Mouse (Mus musculus) limb, embryonic 15.5 days (tissue): ENCODE data around the gene Zgrf1. TPM values are rescaled to one million over a fixed set of nuclear protein-coding genes. Genes with fewer than 3 reads are reported as not detected.

Experiments used
- ATAC-seq: fragments of 200-750 bp; cut with Nextera tagmentation; 2 replicates; pipeline ENCODE4 v1.8.0; 2017; ENCODE audit warnings: low read depth, moderate TSS enrichment; ENCODE audit not compliant: insufficient number of reproducible peaks, low FRiP score, low TSS enrichment
- H3K27ac ChIP-seq: fragments of 300-500 bp; sonication (generic); 2 replicates; pipeline ENCODE4 v1.5.1; 2015; ENCODE audit warnings: moderate library complexity, mild to moderate bottlenecking, inconsistent platforms
- H3K27me3 ChIP-seq: fragments of 300-500 bp; sonication (generic); 2 replicates; pipeline ENCODE4 v1.6.1; 2015; ENCODE audit warnings: inconsistent platforms
- H3K36me3 ChIP-seq: fragments of 300-500 bp; sonication (generic); 2 replicates; pipeline ENCODE4 v1.6.1; 2015; ENCODE audit warnings: inconsistent platforms
- H3K4me1 ChIP-seq: fragments of 300-500 bp; sonication (generic); 2 replicates; pipeline ENCODE4 v1.6.1; 2015; ENCODE audit warnings: inconsistent platforms
- H3K4me2 ChIP-seq: fragments of 300-500 bp; sonication (generic); 2 replicates; pipeline ENCODE4 v1.6.1; 2015; ENCODE audit warnings: mild to moderate bottlenecking, inconsistent platforms
- H3K4me3 ChIP-seq: fragments of 300-500 bp; sonication (generic); 2 replicates; pipeline ENCODE4 v1.5.1; 2015; ENCODE audit warnings: mild to moderate bottlenecking, inconsistent platforms
- H3K9ac ChIP-seq: fragments of 300-500 bp; sonication (generic); 2 replicates; pipeline ENCODE4 v1.6.1; 2015; ENCODE audit warnings: inconsistent platforms
- H3K9me3 ChIP-seq: fragments of 300-500 bp; sonication (generic); 2 replicates; pipeline ENCODE4 v1.6.1; 2016; ENCODE audit warnings: inconsistent platforms
- WGBS: fragments of 180-500 bp; shearing (Covaris S2); methylation state at CpG from one replicate; pipeline ENCODE4 v1.1.7; 2015; 5-methylcytosine and 5-hydroxymethylcytosine counted together
- polyA plus RNA-seq: library from polyadenylated mRNA; unstranded; fragments of >200 nt; fragmentation: Nextera tagmentation; extraction: Ambion mirVana; gene quantifications from 2 replicates; pipeline ENCODE4 v1.2.1, GENCODE M21; 2015

Zgrf1 gene
- 6.0 and 6.3 TPM in 2 replicates for polyA plus RNA-seq

GRCm38 (mm10) chr3:127552973-127553719 is at the start of gene Zgrf1, which contains the start of gene Larp7:
TSS of gene Zgrf1 (plus strand) at chr3:127553489.
TSS of gene Larp7 (minus strand) at chr3:127553349.
- WGBS: under 1% methylated on average over 69 of the region's 73 CpGs
- H3K36me3 ChIP-seq: peaks cover 11% of the 10 kb centered on the region; the same call in 1 of the 2 replicates
- peak; percentile 99 for ATAC-seq

GRCm38 (mm10) chr3:127507878-127508783 is 45.2 kb upstream of the Zgrf1 start:
- WGBS: 60% methylated on average over 15 of the region's 15 CpGs
- Histone ChIP-seq H3K27me3 (no peaks in the 10 kb centered on the region), H3K36me3 (no peaks in the 10 kb centered on the region), H3K27ac (no peak overlapping the region), H3K9me3 (no peaks in the 10 kb centered on the region), H3K9ac (no peak overlapping the region), H3K4me2 (no peak overlapping the region), H3K4me3 (no peak overlapping the region), H3K4me1 (no peaks in the 10 kb centered on the region)
- no peak for ATAC-seq

More at GRCm38 (mm10) chr3:127552973-127553719, at the start of gene Zgrf1, which contains the start of gene Larp7:
- Histone ChIP-seq H3K4me1 (peaks cover 9% of the 10 kb centered on the region; the same call in 1 of the 2 replicates), H3K27me3 (no peaks in the 10 kb centered on the region), H3K9me3 (no peaks in the 10 kb centered on the region), H3K4me3 (peak within 1 kb of the TSS; percentile 71), H3K9ac (peak within 1 kb of the TSS; percentile 65), H3K27ac (peak within 1 kb of the TSS; percentile 97), H3K4me2 (peak within 1 kb of the TSS; percentile 68)

DNA sequence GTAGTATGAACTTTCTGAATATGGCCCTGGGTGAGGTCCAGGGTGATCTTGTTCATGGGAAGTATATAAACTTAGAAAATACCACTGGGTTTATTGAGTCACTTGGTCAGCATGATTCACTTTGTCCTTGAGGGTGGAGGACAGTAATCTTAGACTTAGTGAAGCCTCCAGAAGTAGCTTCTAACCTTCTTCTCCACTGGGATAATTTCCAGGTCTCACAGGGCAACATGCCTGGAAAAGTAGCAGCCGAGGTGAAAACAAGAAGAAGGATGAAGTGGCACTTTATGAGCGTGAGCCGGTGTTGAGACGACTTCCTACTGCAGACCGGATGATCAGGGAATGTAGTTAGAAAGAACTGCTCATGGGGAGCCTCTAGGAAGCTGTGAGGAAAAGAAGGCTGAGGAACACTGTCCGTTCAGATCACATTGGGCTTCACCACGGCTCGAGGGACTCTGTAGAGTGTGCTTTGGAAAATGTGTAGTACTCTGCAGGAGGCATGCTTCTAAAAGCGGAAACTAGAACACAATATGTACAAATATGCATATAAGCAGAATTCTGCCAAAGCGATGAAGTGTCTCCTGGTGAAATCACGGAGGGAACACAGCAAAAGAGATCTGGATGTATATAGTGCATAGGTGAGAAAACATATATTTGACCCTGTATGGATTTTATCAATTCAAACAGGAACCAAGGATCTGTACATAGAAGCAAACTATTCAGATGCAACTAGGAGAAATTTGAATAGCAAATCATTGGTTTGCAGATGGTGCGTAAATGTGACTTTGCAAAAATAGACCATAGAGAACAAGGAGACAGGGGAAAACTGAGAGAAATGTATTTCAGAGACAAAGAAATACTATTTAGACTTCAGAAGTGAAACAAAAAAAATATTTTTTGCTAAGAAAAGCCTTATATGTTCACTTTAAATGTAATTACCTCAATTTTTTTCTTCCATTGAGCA is 41.2 kb upstream of the Zgrf1 start:
- 71% methylated on average over 12 of the region's 12 CpGs for WGBS
- H3K27ac ChIP-seq: no peak overlapping the region
- no peaks in the 10 kb centered on the region for H3K27me3 ChIP-seq
- no peak overlapping the region for H3K4me2 ChIP-seq
- no peaks in the 10 kb centered on the region for H3K9me3 ChIP-seq
- H3K4me3 ChIP-seq: no peak overlapping the region
- no peak overlapping the region for H3K9ac ChIP-seq
- ATAC-seq: no peak
- no peaks in the 10 kb centered on the region for H3K4me1 ChIP-seq
- no peaks in the 10 kb centered on the region for H3K36me3 ChIP-seq

- Histone ChIP-seq H3K27ac (no peak overlapping the region), H3K27me3 (no peaks in the 10 kb centered on the region), H3K4me2 (no peak overlapping the region), H3K4me3 (no peak overlapping the region), H3K36me3 (no peaks in the 10 kb centered on the region), H3K9ac (no peak overlapping the region), H3K9me3 (no peaks in the 10 kb centered on the region), H3K4me1 (no peaks in the 10 kb centered on the region)
- ATAC-seq: no peak
- WGBS: 77% methylated on average over 15 of the region's 15 CpGs
Measured at GRCm38 (mm10) chr3:127512794-127513335, 40.4 kb upstream of the Zgrf1 start.

DNA sequence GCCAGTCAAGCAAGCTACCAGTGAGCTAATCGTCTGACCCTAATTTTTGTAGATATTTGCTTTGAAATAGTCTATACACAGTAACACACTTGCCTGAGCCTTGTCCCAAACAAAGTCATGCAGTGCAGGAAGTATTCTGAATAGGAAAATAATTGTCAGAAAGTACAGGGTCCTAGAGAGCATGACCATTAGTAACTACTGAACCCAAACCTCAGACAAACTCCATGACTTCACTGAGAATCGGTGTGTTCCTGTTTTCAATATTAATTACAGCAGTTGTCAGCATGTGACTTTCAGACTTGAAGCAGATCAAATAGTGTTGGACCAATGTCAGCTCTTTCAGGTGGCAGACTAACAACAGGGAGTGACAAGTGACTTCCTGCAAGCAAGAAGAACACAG is 39.6 kb upstream of the Zgrf1 start:
- ATAC-seq: no peak
- no peak overlapping the region for H3K4me2 ChIP-seq
- no peaks in the 10 kb centered on the region for H3K36me3 ChIP-seq
- 65% methylated on average over 2 of the region's 2 CpGs for WGBS
- no peak overlapping the region for H3K27ac ChIP-seq
- no peaks in the 10 kb centered on the region for H3K27me3 ChIP-seq
- H3K9ac ChIP-seq: no peak overlapping the region
- H3K4me1 ChIP-seq: no peaks in the 10 kb centered on the region
- H3K4me3 ChIP-seq: no peak overlapping the region
- H3K9me3 ChIP-seq: no peaks in the 10 kb centered on the region

DNA sequence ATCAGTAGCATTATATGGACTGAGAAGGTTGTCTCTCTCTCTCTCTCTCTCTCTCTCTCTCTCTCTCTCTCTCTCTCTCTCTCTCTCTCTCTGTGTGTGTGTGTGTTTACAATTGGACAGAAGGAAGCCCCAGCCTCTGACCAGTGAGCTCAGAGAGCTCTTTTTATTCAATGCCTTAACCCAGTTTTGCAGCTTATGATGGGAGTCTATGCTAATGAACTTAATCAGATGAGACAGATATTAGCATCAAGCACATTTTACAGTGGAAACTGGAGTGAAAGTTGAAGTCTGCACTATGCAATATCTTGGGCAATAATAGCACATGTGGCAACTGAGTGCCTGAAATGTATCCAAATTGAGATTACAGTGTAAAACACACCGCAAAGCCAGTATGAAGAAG is 38.0 kb upstream of the Zgrf1 start:
- H3K4me1 ChIP-seq: no peaks in the 10 kb centered on the region
- no peak for ATAC-seq

DNA sequence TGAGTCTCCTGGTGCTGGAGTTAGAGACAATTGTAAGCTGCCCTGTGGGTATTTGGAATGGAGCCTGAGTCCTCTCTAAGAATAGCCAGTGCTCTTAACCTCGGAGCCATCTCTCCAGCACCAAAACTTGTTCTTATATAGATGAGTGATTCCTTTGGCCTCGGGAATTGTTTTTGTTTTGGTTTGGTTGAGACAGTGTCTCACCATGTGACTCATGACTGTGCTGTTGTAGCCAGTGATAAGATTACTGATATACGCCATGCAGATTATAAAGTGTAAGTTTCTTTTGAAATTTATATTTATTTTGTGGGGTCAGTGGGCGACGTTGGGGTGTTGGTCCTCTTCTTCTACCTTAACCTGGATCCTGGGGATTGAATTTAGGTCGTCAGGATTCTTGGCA is 33.0 kb upstream of the Zgrf1 start:
- Histone ChIP-seq H3K27me3 (no peaks in the 10 kb centered on the region), H3K9me3 (no peaks in the 10 kb centered on the region), H3K9ac (no peak overlapping the region), H3K36me3 (no peaks in the 10 kb centered on the region), H3K27ac (no peak overlapping the region), H3K4me3 (no peak overlapping the region), H3K4me2 (no peak overlapping the region), H3K4me1 (no peaks in the 10 kb centered on the region)
- WGBS: 79% methylated on average over 6 of the region's 6 CpGs
- ATAC-seq: no peak

More for the DNA sequence above, 38.0 kb upstream of the Zgrf1 start:
- H3K4me2 ChIP-seq: no peak overlapping the region
- no peak overlapping the region for H3K4me3 ChIP-seq
- H3K27me3 ChIP-seq: no peaks in the 10 kb centered on the region
- H3K9me3 ChIP-seq: no peaks in the 10 kb centered on the region
- H3K9ac ChIP-seq: no peak overlapping the region
- WGBS: 75% methylated on average over 1 of the region's 1 CpGs
- no peak overlapping the region for H3K27ac ChIP-seq
- H3K36me3 ChIP-seq: no peaks in the 10 kb centered on the region

GRCm38 (mm10) chr3:127521156-127521555 is 32.1 kb upstream of the Zgrf1 start:
- no peak overlapping the region for H3K4me3 ChIP-seq
- no peaks in the 10 kb centered on the region for H3K4me1 ChIP-seq
- H3K36me3 ChIP-seq: no peaks in the 10 kb centered on the region
- no peak overlapping the region for H3K9ac ChIP-seq
- 71% methylated on average over 10 of the region's 10 CpGs for WGBS
- H3K9me3 ChIP-seq: no peaks in the 10 kb centered on the region
- no peaks in the 10 kb centered on the region for H3K27me3 ChIP-seq
- H3K27ac ChIP-seq: no peak overlapping the region
- ATAC-seq: no peak
- no peak overlapping the region for H3K4me2 ChIP-seq

- Histone ChIP-seq H3K27me3 (no peaks in the 10 kb centered on the region), H3K4me1 (no peaks in the 10 kb centered on the region), H3K9ac (no peak overlapping the region), H3K4me2 (no peak overlapping the region), H3K9me3 (no peaks in the 10 kb centered on the region), H3K4me3 (no peak overlapping the region), H3K27ac (no peak overlapping the region), H3K36me3 (no peaks in the 10 kb centered on the region)
- 64% methylated on average over 8 of the region's 8 CpGs for WGBS
- ATAC-seq: no peak
Measured at GRCm38 (mm10) chr3:127525188-127525819, 28.0 kb upstream of the Zgrf1 start.

- ATAC-seq: no peak
- WGBS: 76% methylated on average over 5 of the region's 5 CpGs
Measured at GRCm38 (mm10) chr3:127527465-127528034, 25.7 kb upstream of the Zgrf1 start.

More at GRCm38 (mm10) chr3:127527465-127528034, 25.7 kb upstream of the Zgrf1 start:
- H3K4me3 ChIP-seq: no peak overlapping the region
- H3K9ac ChIP-seq: no peak overlapping the region
- no peak overlapping the region for H3K27ac ChIP-seq
- no peaks in the 10 kb centered on the region for H3K4me1 ChIP-seq
- no peaks in the 10 kb centered on the region for H3K36me3 ChIP-seq
- H3K9me3 ChIP-seq: no peaks in the 10 kb centered on the region
- H3K27me3 ChIP-seq: no peaks in the 10 kb centered on the region
- H3K4me2 ChIP-seq: no peak overlapping the region
